Mouse (Mus musculus) kidney, embryonic 16.5 days (tissue): Measurements from ENCODE around the gene Lrrn4cl. TPM values are rescaled to one million over a fixed set of nuclear protein-coding genes. Genes with fewer than 3 reads are reported as not detected.
"Not testable (repeated sequence)": the region's sequence is repeated elsewhere in the genome, so short reads cannot be mapped to it uniquely, and the experiment has no call there.

Source experiments
- ATAC-seq: fragments of 200-750 bp; cut with Nextera tagmentation; 2 replicates; pipeline ENCODE4 v1.8.0; 2017; ENCODE audit warnings: moderate TSS enrichment; ENCODE audit not compliant: low FRiP score, low TSS enrichment
- H3K27ac ChIP-seq: fragments of 300-500 bp; sonication (generic); 2 replicates; pipeline ENCODE4 v1.5.1; 2014; ENCODE audit warnings: low read length
- H3K27me3 ChIP-seq: fragments of 300-500 bp; sonication (generic); 2 replicates; pipeline ENCODE4 v1.6.1; 2014; ENCODE audit warnings: low read length, control low read depth, mixed read lengths; ENCODE audit not compliant: insufficient read depth
- H3K36me3 ChIP-seq: fragments of 300-500 bp; sonication (generic); 2 replicates; pipeline ENCODE4 v1.6.1; 2014; ENCODE audit warnings: low read length, control low read depth, mixed read lengths; ENCODE audit not compliant: insufficient read depth
- H3K4me1 ChIP-seq: fragments of 300-500 bp; sonication (generic); 2 replicates; pipeline ENCODE4 v1.6.1; 2014; ENCODE audit warnings: low read length, control low read depth, mixed read lengths; ENCODE audit not compliant: insufficient read depth
- H3K4me2 ChIP-seq: fragments of 300-500 bp; sonication (generic); replicated peaks from 2 replicates; pipeline ENCODE4 v1.6.1; 2014; ENCODE audit warnings: low read depth, low read length
- H3K4me3 ChIP-seq: fragments of 300-500 bp; sonication (generic); 2 replicates; pipeline ENCODE4 v1.5.1; 2014; ENCODE audit warnings: mild to moderate bottlenecking, low read length
- H3K9ac ChIP-seq: fragments of 300-500 bp; sonication (generic); replicated peaks from 2 replicates; pipeline ENCODE4 v1.6.1; 2014; ENCODE audit warnings: low read length
- H3K9me3 ChIP-seq: fragments of 300-500 bp; sonication (generic); 2 replicates; pipeline ENCODE4 v1.6.1; 2016; ENCODE audit warnings: low read length, control low read depth
- WGBS: fragments of 180-500 bp; shearing (Covaris S2); extraction: QIAGEN DNeasy Blood & Tissue Kit; methylation state at CpG from one replicate; pipeline ENCODE4 v1.1.7; 2014; 5-methylcytosine and 5-hydroxymethylcytosine counted together
- polyA plus RNA-seq: library from polyadenylated mRNA; unstranded; fragments of >200 nt; fragmentation: Nextera tagmentation; extraction: Ambion mirVana; gene quantifications from 2 replicates; pipeline ENCODE4 v1.2.1, GENCODE M21; 2015

The Lrrn4cl gene
- polyA plus RNA-seq, 1 experiment from 2014 or later: 0.75 TPM

GRCm38 (mm10) chr19:8836327-8836726 is 14.2 kb upstream of the Lrrn4cl start:
- Histone ChIP-seq H3K36me3 (peaks cover 45% of the 10 kb centered on the region), H3K4me1 (peaks cover 32% of the 10 kb centered on the region)
- H3K27me3 ChIP-seq, H3K9me3 ChIP-seq, H3K27ac ChIP-seq, H3K4me2 ChIP-seq, H3K9ac ChIP-seq, ATAC-seq, H3K4me3 ChIP-seq: not testable (repeated sequence)
- WGBS: 97% methylated on average over 10 of the region's 10 CpGs

GRCm38 (mm10) chr19:8837251-8837791 is 13.2 kb upstream of the Lrrn4cl start, which contains the start of gene Bscl2:
TSS of gene Bscl2 (plus strand) at chr19:8837467.
- peak within 1 kb of the TSS; percentile 55 for H3K4me3 ChIP-seq
- peak within 1 kb of the TSS; percentile 87 for H3K9ac ChIP-seq
- H3K27ac ChIP-seq: peak within 1 kb of the TSS; percentile 99
- H3K27me3 ChIP-seq: no peaks in the 10 kb centered on the region
- H3K9me3 ChIP-seq: no peaks in the 10 kb centered on the region
- H3K36me3 ChIP-seq: peaks cover 35% of the 10 kb centered on the region
- peak; percentile 79 for ATAC-seq
- peaks cover 32% of the 10 kb centered on the region for H3K4me1 ChIP-seq
- WGBS: 1% methylated on average over 36 of the region's 38 CpGs
- peak within 1 kb of the TSS; percentile 90 for H3K4me2 ChIP-seq

DNA sequence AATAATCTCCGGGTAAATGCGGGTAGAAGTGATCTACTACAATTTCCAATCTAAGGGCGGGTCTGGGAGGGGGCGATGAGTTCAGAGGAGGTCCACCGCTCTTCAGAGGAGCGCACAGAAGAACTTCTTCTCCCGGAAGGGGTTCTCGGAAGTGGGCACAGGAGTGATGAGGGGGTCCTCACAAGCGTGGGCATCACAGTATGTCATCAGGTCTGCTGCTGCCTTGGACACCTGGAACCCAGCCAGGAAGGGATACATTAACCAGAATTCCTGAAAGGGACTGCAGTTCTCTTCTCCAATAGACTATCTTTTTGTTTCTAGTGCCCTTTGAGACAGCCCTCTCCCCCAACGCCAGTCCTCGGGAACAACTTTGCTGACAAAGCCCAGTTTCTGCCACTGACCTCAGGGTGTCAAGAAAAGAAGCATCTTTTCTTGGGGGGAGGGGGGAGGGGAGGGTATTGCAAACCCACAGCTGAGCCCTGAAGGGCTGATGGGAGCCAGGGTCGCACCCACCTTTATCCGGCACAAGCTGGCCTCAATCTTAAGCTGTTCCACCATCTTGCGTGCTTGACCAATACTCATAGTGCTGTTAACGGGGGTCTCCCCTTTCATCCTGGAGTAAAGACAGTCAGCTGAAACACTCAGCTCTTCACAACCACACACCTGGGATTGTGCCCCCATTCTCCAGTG is 12.4 kb upstream of the Lrrn4cl start:
- H3K9me3 ChIP-seq: no peaks in the 10 kb centered on the region
- no peaks in the 10 kb centered on the region for H3K27me3 ChIP-seq
- peak overlapping the region; percentile 99 for H3K27ac ChIP-seq
- peaks cover 32% of the 10 kb centered on the region for H3K4me1 ChIP-seq
- WGBS: 22% methylated on average over 15 of the region's 15 CpGs
- peaks cover 32% of the 10 kb centered on the region for H3K36me3 ChIP-seq
- peak; percentile 23 for ATAC-seq
- peak overlapping the region; percentile 87 for H3K9ac ChIP-seq
- H3K4me2 ChIP-seq: peak overlapping the region; percentile 90
- peak overlapping the region; percentile 55 for H3K4me3 ChIP-seq

DNA sequence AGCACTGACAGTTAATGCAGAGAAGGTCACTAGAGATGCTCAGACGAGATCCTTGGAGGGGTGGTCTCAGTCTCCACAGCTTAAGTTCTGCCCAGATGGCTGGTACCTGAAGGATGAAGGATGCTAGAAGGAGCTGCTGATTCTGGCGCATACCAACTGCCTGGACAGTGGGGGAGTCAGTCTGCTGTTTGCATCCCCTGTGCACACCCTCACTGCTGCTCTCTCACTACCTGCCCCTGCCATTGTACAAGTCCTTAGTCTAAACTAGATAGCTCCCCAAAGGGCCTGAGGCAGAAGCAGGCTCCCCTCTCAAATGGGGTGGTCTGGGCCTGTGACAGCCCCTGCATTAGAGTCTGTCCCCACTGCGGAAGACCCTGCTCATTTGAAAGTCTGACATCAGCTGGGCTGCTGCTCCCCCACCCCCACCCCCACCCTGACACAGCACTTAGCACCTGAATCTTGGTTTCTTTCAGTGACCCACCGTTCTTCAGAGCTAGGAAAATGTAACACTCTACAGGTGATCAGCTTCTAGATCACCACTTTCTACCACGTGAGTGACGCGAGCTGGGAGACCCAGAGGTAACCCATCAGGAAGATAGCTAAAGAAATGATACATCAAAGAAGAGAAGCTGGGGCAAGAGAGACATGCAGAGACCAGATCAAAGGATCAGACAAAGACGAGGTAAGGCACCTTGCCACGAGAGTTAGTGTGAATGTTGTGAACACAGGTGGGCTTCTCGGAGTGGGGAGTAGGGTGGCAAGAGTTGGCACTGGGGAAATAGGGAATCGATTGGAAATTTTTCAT is 11.3 kb upstream of the Lrrn4cl start, which contains the start of gene Gng3:
Gene Gng3 (minus strand): TSS at position 92 of the 805 bp plus-strand sequence.
- H3K9me3 ChIP-seq: no peaks in the 10 kb centered on the region
- no peaks in the 10 kb centered on the region for H3K27me3 ChIP-seq
- H3K4me3 ChIP-seq: peak within 1 kb of the TSS; percentile 55
- peak within 1 kb of the TSS; percentile 90 for H3K4me2 ChIP-seq
- WGBS: 54% methylated on average over 11 of the region's 11 CpGs
- peaks cover 22% of the 10 kb centered on the region for H3K36me3 ChIP-seq
- no peak for ATAC-seq
- peaks cover 32% of the 10 kb centered on the region for H3K4me1 ChIP-seq
- H3K9ac ChIP-seq: peak within 1 kb of the TSS; percentile 87
- peak within 1 kb of the TSS; percentile 99 for H3K27ac ChIP-seq

GRCm38 (mm10) chr19:8839908-8840791 is 10.4 kb upstream of the Lrrn4cl start:
- Histone ChIP-seq H3K9me3 (no peaks in the 10 kb centered on the region), H3K4me1 (peaks cover 32% of the 10 kb centered on the region), H3K9ac (peak overlapping the region; percentile 68), H3K27ac (peak overlapping the region; percentile 37; the same call in 1 of the 2 replicates), H3K27me3 (no peaks in the 10 kb centered on the region), H3K4me3 (peak overlapping the region; percentile 59), H3K36me3 (peaks cover 15% of the 10 kb centered on the region), H3K4me2 (peak overlapping the region; percentile 76)
- WGBS: 23% methylated on average over 29 of the region's 29 CpGs
- peak; percentile 73 for ATAC-seq

DNA sequence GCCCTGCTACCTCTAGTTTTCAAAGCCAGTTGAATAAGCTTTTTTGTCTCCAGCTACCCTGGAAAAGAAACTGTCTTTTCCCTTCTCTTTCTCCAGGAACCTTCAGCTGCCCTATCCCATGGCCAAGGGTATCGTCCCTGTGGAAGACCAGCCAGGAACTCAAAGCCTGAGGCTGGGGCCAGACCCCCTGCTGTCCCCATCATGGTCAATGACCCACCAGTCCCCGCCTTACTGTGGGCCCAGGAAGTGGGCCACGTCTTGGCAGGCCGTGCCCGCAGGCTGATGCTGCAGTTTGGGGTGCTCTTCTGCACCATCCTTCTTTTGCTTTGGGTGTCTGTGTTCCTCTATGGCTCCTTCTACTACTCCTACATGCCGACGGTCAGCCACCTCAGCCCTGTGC is 9.6 kb upstream of the Lrrn4cl start:
- Histone ChIP-seq H3K36me3 (peaks cover 15% of the 10 kb centered on the region; the same call in 1 of the 2 replicates), H3K27ac (peak overlapping the region; percentile 17; the same call in 1 of the 2 replicates), H3K4me1 (peaks cover 32% of the 10 kb centered on the region), H3K9me3 (no peaks in the 10 kb centered on the region), H3K4me2 (peak overlapping the region; percentile 76), H3K9ac (peak overlapping the region; percentile 68), H3K27me3 (no peaks in the 10 kb centered on the region), H3K4me3 (peak overlapping the region; percentile 59)
- no peak for ATAC-seq
- WGBS: 92% methylated on average over 7 of the region's 7 CpGs

- no peak overlapping the region for H3K4me3 ChIP-seq
- no peak for ATAC-seq
Measured at GRCm38 (mm10) chr19:8842961-8843360, 7.6 kb upstream of the Lrrn4cl start.

GRCm38 (mm10) chr19:8844371-8845129 is 6.0 kb upstream of the Lrrn4cl start:
- H3K9me3 ChIP-seq: no peaks in the 10 kb centered on the region
- H3K9ac ChIP-seq: no peak overlapping the region
- H3K4me3 ChIP-seq: no peak overlapping the region
- peaks cover 16% of the 10 kb centered on the region for H3K4me1 ChIP-seq
- no peak for ATAC-seq
- 74% methylated on average over 5 of the region's 5 CpGs for WGBS
- no peak overlapping the region for H3K4me2 ChIP-seq
- peaks cover 28% of the 10 kb centered on the region for H3K36me3 ChIP-seq
- no peak overlapping the region for H3K27ac ChIP-seq
- no peaks in the 10 kb centered on the region for H3K27me3 ChIP-seq

More at GRCm38 (mm10) chr19:8842961-8843360, 7.6 kb upstream of the Lrrn4cl start:
- 87% methylated on average over 6 of the region's 6 CpGs for whole genome bisulfite sequencing
- Histone ChIP-seq H3K4me1 (peaks cover 32% of the 10 kb centered on the region), H3K27ac (no peak overlapping the region), H3K9ac (no peak overlapping the region), H3K36me3 (peaks cover 28% of the 10 kb centered on the region), H3K9me3 (no peaks in the 10 kb centered on the region), H3K27me3 (no peaks in the 10 kb centered on the region), H3K4me2 (no peak overlapping the region)
